Mouse (Mus musculus): Measurements from ENCODE around the gene Afap1.

Gene Afap1

DNA sequence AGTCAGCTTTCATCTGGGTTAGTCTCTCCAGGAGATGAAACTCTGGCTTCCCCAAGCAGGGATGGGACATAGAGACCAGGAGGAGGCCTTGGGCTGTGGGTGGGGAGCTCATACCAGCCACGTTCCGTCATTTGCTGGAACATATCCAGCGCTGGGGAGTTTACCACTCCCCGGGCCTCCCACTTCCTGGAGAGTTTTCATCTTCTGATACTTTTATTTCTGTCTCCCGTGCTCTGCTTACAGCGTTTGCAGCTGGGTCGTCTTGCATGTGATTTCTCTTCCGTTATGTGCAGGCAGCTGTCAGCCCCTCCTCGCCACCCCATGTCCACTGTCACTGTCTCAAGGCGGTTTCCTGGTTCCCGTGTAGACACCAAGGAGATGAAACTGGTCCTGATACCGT is 80.7 kb downstream of the Afap1 start:
- peak; percentile 77 for DNase-seq (ENCODE audit: low spot score)

- no peak for DNase-seq (ENCODE audit: low spot score)
Observed at GRCm38 (mm10) chr5:35974265-35974664, 81.1 kb downstream of the Afap1 start.

DNA sequence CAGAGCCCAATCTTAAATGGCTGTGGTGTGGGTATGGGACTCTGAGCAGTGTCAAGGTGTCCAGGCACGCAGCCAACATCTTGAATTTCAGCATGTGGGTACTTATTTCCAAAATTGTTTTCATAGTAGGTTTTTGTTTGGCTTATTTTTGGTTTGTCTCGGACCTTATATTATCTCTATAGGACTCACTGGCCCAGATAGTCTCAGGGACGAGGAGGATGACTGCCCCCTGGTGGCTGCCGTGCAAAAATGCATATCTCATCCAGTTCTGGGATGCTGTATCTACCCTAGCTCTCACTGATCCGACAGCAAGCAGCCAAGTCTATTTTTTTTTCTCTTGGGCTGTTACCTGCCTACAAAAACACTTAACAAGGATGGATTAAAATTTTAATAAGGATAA is 82.6 kb downstream of the Afap1 start:
- peak; percentile 42 for DNase-seq (ENCODE audit: low spot score)

DNA sequence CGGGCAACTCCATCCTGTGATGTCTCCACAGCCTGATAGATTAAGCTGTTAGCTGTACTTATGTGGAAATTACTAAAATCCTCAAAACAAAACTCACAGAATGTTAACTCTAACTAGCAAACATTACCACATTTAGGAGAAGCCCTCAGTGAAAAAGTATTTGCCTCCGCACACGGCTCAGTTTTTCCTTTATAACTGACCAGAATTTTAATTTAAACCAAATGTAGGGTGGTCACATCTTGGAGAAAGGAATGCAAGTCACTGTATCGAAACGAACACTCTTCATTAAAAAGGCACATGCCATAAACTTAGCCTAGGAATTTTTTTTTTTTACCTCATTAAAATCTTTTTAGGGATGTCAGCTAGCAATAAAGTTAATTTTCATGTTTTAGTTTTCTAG is 87.4 kb downstream of the Afap1 start:
- DNase-seq (ENCODE audit: low spot score) = no peak

DNA sequence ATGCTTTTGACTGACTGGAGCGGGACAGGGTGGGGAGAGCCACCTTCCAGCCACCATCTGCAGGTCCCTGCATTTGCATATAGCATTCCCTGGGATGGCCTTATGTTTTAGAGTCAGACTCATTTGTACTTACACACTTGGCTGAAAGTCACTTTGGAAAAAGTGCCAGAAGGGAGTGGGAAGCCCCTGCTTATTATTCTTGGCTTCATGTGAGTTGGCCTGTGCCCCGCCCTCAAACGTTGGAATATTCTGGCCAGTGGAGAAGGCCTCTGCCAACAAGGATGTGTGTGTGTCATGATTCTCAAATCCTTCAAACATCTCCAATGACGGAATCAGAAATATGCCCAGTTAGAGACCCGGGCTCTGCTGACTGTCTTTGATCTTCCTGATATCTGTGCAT is 88.2 kb downstream of the Afap1 start:
- no peak for DNase-seq (ENCODE audit: low spot score)

- DNase-seq (ENCODE audit: low spot score) = peak; percentile 48
Observed at GRCm38 (mm10) chr5:35981976-35982375, 88.9 kb downstream of the Afap1 start.

DNA sequence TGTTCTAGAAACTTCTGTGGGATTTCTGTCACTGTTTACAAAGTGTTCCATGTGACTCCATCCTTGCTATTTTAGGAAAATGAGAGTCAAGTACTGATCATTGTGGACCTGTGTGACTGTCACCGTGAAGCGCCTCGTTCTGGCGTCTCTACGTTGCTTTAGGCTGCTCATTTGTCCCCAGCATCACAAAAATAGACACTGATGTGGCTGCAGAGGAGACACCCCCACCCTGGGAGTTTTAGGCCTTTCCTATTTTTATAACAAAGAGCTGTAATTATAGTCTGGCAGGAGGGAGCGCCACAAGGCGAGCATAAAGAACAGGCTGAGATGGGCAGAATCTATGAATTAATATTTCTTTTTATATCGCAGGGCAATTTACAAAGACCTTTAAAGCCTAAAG is 92.5 kb downstream of the Afap1 start:
- no peak for DNase-seq (ENCODE audit: low spot score)

GRCm38 (mm10) chr5:35988085-35988484 is 95.0 kb downstream of the Afap1 start:
- DNase-seq (ENCODE audit: low spot score) = no peak

- no peak for DNase-seq (ENCODE audit: low spot score)
Observed at GRCm38 (mm10) chr5:35989506-35989905, 96.4 kb downstream of the Afap1 start.

DNA sequence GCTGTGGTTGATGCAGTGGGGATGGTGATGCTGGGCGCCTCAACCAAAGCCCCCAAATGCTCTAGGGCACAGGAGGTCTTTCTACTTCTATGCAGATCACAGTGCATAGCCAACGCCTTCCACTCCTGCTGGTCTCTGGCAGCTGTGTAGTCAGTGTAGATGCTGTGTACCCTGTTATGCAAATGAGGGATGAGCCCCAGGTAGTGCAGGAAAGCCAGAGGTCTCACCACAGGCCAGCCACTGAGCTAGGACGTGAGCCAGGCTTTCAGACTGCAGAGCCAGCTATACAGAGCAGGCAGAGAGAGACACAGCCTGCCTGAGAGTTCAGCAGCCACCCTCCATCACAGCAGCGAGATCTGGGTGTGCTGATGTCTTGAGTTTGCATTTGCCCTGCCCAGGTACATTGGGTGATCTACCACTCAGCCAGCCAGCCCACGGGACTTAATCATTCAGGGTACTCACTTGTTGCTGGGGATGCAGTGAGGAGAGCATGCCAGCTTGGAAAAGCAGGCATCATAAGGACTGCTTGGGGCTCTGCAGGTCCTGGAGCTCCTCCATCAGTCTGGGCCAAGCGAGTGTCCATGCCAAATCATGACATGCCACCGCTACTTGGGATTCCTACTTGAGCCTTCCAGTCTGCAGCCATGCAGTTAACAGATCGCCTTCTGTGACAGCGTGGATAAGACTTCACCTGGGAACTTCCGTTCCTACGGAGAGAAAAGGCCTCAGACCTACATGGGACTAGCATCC is 97.0 kb downstream of the Afap1 start:
- DNase-seq (ENCODE audit: low spot score) = no peak

DNA sequence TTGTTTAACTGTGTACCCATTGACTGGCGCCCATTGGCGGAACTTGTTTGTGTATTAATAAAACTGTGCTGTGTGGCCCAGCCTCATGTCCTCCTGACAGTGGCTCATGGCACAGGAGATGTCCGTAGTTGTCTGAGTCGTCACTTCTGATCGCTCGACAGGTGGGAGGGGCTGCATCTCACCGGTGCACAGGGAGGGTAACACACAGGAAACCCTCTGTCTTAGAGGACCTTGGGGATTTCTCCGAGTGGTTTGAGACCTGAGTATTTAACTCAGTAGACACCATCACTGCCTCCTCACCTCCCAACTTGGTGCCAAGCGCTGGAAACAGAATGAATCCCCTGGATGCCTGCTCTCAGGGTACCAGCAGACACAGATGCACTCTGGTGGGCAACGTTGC is 110.7 kb downstream of the Afap1 start:
- DNase-seq (ENCODE audit: low spot score) = no peak

- DNase-seq (ENCODE audit: low spot score) = no peak
Observed at GRCm38 (mm10) chr5:36006106-36006505, 113.0 kb downstream of the Afap1 start.

- no peak for DNase-seq (ENCODE audit: low spot score)
Observed at GRCm38 (mm10) chr5:36006586-36006985, 113.5 kb downstream of the Afap1 start.

DNA sequence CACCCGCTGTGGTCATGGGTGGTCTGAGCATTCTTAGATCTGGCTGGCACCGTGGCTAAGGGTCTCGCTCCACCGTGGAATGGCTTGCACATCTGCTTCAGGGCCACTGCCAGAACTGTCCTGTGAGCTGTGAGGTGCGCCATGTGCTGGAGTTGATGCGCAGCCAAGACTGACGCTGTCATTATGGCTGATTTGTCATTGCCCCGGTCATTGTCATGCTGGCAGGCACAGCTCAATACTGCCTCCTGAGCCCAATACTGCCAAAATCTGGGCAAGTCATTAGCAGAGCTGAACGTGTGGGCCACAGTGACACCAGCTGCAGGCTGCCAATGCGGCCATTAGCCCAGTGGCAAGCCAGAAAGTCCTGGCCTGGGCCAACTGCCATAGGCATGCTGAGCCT is 114.5 kb downstream of the Afap1 start:
- DNase-seq (ENCODE audit: low spot score) = no peak

DNA sequence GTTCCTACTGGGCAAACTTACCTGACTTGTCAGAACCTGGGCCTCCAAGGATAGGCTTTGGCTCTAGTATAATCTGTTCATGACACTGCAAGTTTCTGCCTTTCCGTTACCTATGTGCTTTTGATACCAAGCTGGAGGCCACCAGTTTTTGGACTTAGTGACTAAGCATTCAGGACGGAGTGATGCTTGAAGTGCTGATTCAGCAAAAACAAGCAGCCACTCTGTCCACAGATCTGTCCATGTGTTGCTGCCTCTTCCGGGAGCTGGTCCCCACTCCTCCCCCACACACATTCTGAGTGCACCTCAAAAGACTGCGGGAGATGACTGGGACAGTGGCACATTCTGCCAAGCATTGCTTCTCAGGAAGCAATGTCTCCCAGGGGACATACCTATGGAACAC is 116.3 kb downstream of the Afap1 start:
- no peak for DNase-seq (ENCODE audit: low spot score)

- DNase-seq (ENCODE audit: low spot score) = no peak
Observed at GRCm38 (mm10) chr5:36018366-36018765, 125.2 kb downstream of the Afap1 start.

DNA sequence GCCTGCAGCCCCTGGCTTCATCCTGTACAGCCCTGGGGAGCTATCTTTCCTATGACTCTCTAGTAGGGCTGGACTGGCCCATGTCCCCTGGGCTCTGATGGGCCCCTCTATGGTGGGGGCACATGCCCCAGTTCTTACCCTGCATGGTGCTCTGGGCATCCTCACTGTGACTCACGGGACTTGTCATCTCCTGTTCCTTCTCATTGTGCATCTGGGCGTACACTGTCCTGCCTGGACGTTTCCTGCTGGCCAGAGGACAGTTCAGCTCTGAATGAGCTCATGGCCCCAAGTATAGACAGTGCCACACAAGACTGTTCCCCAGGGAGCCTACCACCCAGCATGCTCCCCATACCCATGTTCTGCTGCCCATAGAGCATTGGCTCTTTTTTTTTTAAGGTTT is 128.0 kb downstream of the Afap1 start:
- DNase-seq (ENCODE audit: low spot score) = no peak

DNA sequence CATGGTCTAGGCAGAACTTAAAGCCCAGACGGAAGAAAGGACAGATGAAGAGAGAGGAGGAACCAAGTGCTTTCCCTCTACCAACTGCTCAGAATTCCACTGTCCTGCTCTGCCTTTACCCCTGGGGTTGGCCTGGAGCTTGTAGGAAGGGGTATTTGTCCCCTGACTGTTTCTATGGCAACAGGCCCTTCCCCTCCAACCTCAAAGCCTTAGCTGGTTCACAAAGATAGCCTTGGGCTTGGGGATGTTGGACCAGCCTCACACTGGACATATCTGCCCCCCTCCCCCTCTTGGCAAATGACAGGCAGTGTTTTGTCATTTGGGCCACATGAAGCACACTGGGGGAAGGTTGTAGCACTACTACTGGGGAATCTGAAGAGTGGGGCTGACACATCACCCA is 129.2 kb downstream of the Afap1 start:
- no peak for DNase-seq (ENCODE audit: low spot score)

GRCm38 (mm10) chr5:36024003-36024685 is 131.0 kb downstream of the Afap1 start:
- DNase-seq (ENCODE audit: low spot score) = no peak

DNA sequence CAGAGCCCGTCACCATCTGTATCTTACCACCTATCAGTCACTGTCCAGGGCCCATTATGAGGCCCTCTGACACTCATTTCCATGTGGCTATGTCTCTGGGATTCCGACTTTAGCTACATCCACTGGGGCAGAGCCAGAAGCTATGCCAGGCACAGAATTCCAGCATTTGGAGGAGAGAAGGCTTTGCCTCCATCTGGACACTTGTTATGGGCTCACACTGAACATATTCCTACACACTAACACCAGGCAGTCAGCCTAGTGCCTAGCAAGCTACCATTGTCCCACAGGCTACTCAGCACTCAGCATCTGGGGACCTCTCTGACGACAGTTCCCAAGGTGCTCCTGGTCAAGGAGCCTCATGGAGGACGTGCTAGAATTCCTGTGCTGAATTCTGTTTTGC is 132.0 kb downstream of the Afap1 start:
- DNase-seq (ENCODE audit: low spot score) = no peak

- peak; percentile 27 for DNase-seq (ENCODE audit: low spot score)
Observed at GRCm38 (mm10) chr5:36033531-36034426, 140.7 kb downstream of the Afap1 start.

- DNase-seq (ENCODE audit: low spot score) = no peak
Observed at GRCm38 (mm10) chr5:36039596-36039995, 146.5 kb downstream of the Afap1 start.
